Mouse (Mus musculus) forebrain, embryonic 12.5 days (tissue): ENCODE results near the gene Slit1. TPM values are rescaled to one million over a fixed set of nuclear protein-coding genes. Genes with fewer than 3 reads are reported as not detected.

Source experiments
- ATAC-seq: fragments of 200-750 bp; cut with Nextera tagmentation; 2 replicates; pipeline ENCODE4 v1.8.0; 2017; ENCODE audit warnings: moderate TSS enrichment; ENCODE audit not compliant: low FRiP score
- H3K27ac ChIP-seq: fragments of 300-500 bp; sonication (generic); 2 replicates; pipeline ENCODE4 v1.5.1; 2016; ENCODE audit warnings: mild to moderate bottlenecking
- H3K27me3 ChIP-seq: fragments of 300-500 bp; sonication (generic); 2 replicates; pipeline ENCODE4 v1.6.1; 2016; ENCODE audit warnings: mild to moderate bottlenecking
- H3K36me3 ChIP-seq: fragments of 300-500 bp; sonication (generic); replicated peaks from 2 replicates; pipeline ENCODE4 v1.6.1; 2016; ENCODE audit warnings: mild to moderate bottlenecking
- H3K4me1 ChIP-seq: fragments of 300-500 bp; sonication (generic); 2 replicates; pipeline ENCODE4 v1.6.1; 2016
- H3K4me2 ChIP-seq: fragments of 300-500 bp; sonication (generic); 2 replicates; pipeline ENCODE4 v1.6.1; 2016; ENCODE audit warnings: mild to moderate bottlenecking, moderate library complexity
- H3K4me3 ChIP-seq: fragments of 300-500 bp; sonication (generic); replicated peaks from 2 replicates; pipeline ENCODE4 v1.5.1; 2016; ENCODE audit warnings: mild to moderate bottlenecking
- H3K9ac ChIP-seq: fragments of 300-500 bp; sonication (generic); 2 replicates; pipeline ENCODE4 v1.6.1; 2016; ENCODE audit warnings: mild to moderate bottlenecking
- H3K9me3 ChIP-seq: fragments of 300-500 bp; sonication (generic); 2 replicates; pipeline ENCODE4 v1.6.1; 2016
- WGBS: fragments of 180-500 bp; shearing (Covaris S2); methylation state at CpG from one replicate; pipeline ENCODE4 v1.1.7; 2016; 5-methylcytosine and 5-hydroxymethylcytosine counted together
- polyA plus RNA-seq: library from polyadenylated mRNA; unstranded; fragments of >200 nt; fragmentation: Nextera tagmentation; extraction: Ambion mirVana; gene quantifications from 2 replicates; pipeline ENCODE4 v1.2.1, GENCODE M21; 2016

The Slit1 gene
- polyA plus RNA-seq, 1 experiment from 2014 or later = 11.0 TPM

- H3K9me3 ChIP-seq = no peaks in the 10 kb centered on the region
- 28% methylated on average over 9 of the region's 9 CpGs for WGBS
- no peak overlapping the region for H3K4me3 ChIP-seq
- H3K4me1 ChIP-seq = peaks cover 73% of the 10 kb centered on the region
- H3K36me3 ChIP-seq = no peaks in the 10 kb centered on the region
- no peak overlapping the region for H3K4me2 ChIP-seq
- peak; percentile 76 for ATAC-seq
- H3K27ac ChIP-seq = peak overlapping the region; percentile 83
- H3K27me3 ChIP-seq = 0 out of 2 replicates have a peak, but pooled peaks cover 12% of the 10 kb centered on the region
- H3K9ac ChIP-seq = no peak overlapping the region
These were observed 46.2 kb downstream of the Slit1 start for GRCm38 (mm10) chr19:41697111-41697806.

- no peaks in the 10 kb centered on the region for H3K9me3 ChIP-seq
- no peak overlapping the region for H3K27ac ChIP-seq
- no peak overlapping the region for H3K4me2 ChIP-seq
- WGBS = 92% methylated on average over 9 of the region's 9 CpGs
- H3K9ac ChIP-seq = no peak overlapping the region
- H3K27me3 ChIP-seq = 0 out of 2 replicates have a peak, but pooled peaks cover 12% of the 10 kb centered on the region
- H3K4me1 ChIP-seq = peaks cover 73% of the 10 kb centered on the region
- no peaks in the 10 kb centered on the region for H3K36me3 ChIP-seq
- ATAC-seq = no peak
- H3K4me3 ChIP-seq = no peak overlapping the region
These were observed 47.0 kb downstream of the Slit1 start for GRCm38 (mm10) chr19:41696443-41696842.

DNA sequence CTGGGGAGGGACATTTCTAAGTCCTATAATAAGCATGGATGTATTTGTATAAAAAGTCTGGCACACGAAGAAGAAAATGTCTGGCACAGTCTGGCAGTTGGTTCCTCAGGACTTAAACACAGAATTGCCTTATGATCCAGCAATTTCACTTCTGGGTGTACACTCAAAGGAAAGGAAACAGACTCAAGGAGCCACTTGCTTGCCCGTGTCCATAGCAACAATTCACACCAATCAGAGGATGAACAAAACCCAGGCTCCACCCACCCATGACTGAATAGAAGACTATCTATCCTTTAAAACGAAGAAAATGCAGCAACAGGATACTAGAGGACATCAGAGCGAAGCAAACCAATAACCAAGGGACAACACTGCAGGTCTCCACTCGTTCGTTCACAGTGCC, 48.4 kb downstream of the Slit1 start:
- WGBS = 73% methylated on average over 6 of the region's 6 CpGs
- H3K4me3 ChIP-seq = no peak overlapping the region
- ATAC-seq = no peak
- no peaks in the 10 kb centered on the region for H3K36me3 ChIP-seq
- peaks cover 74% of the 10 kb centered on the region for H3K4me1 ChIP-seq
- no peak overlapping the region for H3K4me2 ChIP-seq
- H3K9me3 ChIP-seq = no peaks in the 10 kb centered on the region
- no peak overlapping the region for H3K27ac ChIP-seq
- H3K9ac ChIP-seq = no peak overlapping the region
- H3K27me3 ChIP-seq = 0 out of 2 replicates have a peak, but pooled peaks cover 7% of the 10 kb centered on the region

DNA sequence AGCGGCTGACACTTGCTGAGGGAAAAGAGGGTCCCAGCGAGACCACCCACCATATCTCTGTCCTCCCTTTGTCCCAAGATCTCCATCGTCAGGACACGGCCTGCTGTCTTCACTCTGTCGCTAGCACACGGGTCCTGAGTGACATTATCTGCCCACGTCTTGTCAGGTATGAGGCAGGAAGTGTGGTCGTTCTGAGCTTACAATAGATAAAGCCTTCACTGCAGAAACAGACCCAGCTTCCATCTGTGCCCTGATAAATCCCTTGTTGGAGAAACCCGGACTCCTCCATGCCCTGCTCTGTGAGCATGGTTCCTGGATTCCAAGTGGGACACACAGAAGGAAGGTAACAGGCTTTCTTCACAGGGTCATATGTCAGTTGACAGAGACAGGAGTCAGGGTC, 48.9 kb downstream of the Slit1 start:
- Histone ChIP-seq H3K9ac (no peak overlapping the region), H3K4me2 (no peak overlapping the region), H3K4me1 (peaks cover 76% of the 10 kb centered on the region), H3K27ac (no peak overlapping the region), H3K27me3 (0 out of 2 replicates have a peak, but pooled peaks cover 7% of the 10 kb centered on the region), H3K36me3 (no peaks in the 10 kb centered on the region), H3K4me3 (no peak overlapping the region), H3K9me3 (no peaks in the 10 kb centered on the region)
- no peak for ATAC-seq
- WGBS = 81% methylated on average over 9 of the region's 9 CpGs

DNA sequence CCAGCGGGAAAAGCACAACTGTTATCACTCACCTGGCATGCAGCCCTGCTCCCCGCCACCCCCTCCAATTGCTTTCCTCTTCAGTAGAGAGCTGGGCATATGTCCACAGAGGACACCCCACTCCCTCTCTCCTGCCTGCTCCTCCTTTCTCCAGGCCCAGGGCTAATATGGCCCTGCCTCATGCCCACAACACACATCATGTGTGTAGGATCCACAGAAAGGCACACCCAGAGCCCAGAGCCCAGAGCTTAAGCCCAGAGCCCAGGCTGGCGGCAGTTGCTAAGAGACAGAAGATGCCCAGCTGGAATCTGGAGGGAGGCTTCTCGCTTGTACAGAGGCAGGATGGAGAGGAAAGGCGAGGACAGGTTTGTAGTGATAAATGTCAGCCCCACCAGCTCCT, 49.7 kb downstream of the Slit1 start:
- Histone ChIP-seq H3K9me3 (no peaks in the 10 kb centered on the region), H3K9ac (no peak overlapping the region), H3K4me2 (no peak overlapping the region), H3K4me1 (peaks cover 76% of the 10 kb centered on the region), H3K27me3 (0 out of 2 replicates have a peak, but pooled peaks cover 7% of the 10 kb centered on the region), H3K36me3 (no peaks in the 10 kb centered on the region), H3K27ac (peak overlapping the region; percentile 57; the same call in 1 of the 2 replicates), H3K4me3 (no peak overlapping the region)
- no peak for ATAC-seq
- 38% methylated on average over 5 of the region's 5 CpGs for WGBS

DNA sequence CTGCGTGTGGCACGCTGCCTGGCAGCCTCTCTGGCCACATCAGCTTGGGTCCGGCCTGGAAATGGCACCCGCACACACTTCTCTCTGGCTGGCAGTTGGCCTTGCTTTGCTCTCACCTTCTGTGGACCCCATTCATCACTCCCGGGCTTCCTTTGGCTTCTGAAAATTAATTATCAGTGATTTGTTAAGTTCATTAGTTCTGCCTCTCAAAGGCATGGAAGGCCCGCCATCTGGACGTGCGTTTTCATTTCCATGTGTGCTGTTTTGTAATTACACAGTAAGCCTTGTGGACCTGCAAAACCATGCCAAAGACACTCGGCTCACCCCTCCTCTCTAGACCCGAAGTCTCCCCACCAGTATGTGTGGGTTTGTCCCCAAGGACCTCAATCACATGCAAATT, 53.4 kb downstream of the Slit1 start:
- Histone ChIP-seq H3K4me3 (no peak overlapping the region), H3K4me2 (no peak overlapping the region), H3K27ac (peak overlapping the region; percentile 16; the same call in 1 of the 2 replicates), H3K27me3 (no peaks in the 10 kb centered on the region), H3K9ac (no peak overlapping the region), H3K4me1 (peaks cover 64% of the 10 kb centered on the region), H3K36me3 (no peaks in the 10 kb centered on the region), H3K9me3 (no peaks in the 10 kb centered on the region)
- peak; percentile 33 for ATAC-seq
- 63% methylated on average over 10 of the region's 10 CpGs for WGBS

GRCm38 (mm10) chr19:41688251-41688650, 55.2 kb downstream of the Slit1 start:
- ATAC-seq = peak; percentile 33; the same call in 1 of the 2 replicates
- Histone ChIP-seq H3K9me3 (no peaks in the 10 kb centered on the region), H3K4me3 (no peak overlapping the region), H3K36me3 (no peaks in the 10 kb centered on the region), H3K4me2 (no peak overlapping the region), H3K27ac (peak overlapping the region; percentile 68), H3K27me3 (no peaks in the 10 kb centered on the region), H3K4me1 (peaks cover 48% of the 10 kb centered on the region), H3K9ac (no peak overlapping the region)
- 32% methylated on average over 13 of the region's 13 CpGs for WGBS

DNA sequence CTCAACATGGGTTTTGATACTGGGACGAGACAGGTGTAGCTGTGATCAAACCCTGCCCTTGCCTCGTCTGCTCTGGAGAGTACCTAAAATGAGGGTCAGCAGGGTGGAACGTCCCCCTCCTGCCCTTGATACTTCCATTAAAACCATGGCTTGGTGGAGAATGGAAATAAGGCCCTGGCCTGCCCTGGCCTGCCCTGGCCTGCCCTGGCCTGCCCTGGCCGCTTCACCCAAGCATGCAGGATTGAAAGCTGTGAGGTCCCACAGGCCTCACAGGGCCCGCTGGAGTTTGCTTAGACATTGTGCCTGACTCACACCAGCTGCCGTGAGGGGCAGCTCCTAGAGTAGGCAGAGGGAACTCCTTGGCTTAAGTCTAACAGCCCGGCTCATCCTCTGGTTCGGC, 55.6 kb downstream of the Slit1 start:
- 69% methylated on average over 8 of the region's 8 CpGs for WGBS
- no peaks in the 10 kb centered on the region for H3K27me3 ChIP-seq
- H3K4me1 ChIP-seq = peaks cover 45% of the 10 kb centered on the region

DNA sequence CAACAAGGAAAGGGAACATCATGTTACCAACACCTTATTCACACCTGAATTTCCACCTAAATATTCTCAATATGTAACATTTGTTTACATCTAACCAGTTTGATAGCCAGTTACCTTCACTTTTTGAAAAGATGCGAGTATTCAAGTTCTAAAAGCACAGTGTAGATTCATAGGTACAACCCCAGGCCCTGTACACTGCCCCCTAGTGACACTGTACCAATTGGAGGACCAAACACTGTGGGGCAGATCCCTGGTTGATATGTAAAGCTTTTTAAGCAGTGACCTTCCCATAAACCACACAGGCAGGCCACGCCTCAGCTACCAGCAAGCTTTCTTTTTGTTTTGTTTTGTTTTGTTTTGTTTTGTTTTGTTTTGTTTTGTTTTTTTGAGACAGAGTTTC, 57.3 kb downstream of the Slit1 start:
- no peaks in the 10 kb centered on the region for H3K36me3 ChIP-seq
- H3K4me1 ChIP-seq = peaks cover 47% of the 10 kb centered on the region
- ATAC-seq = no peak
- 87% methylated on average over 2 of the region's 2 CpGs for WGBS
- no peak overlapping the region for H3K4me2 ChIP-seq
- H3K9me3 ChIP-seq = no peaks in the 10 kb centered on the region
- H3K27ac ChIP-seq = no peak overlapping the region
- no peaks in the 10 kb centered on the region for H3K27me3 ChIP-seq
- no peak overlapping the region for H3K4me3 ChIP-seq
- no peak overlapping the region for H3K9ac ChIP-seq

More for the DNA sequence above, 55.6 kb downstream of the Slit1 start:
- Histone ChIP-seq H3K27ac (peak overlapping the region; percentile 68), H3K4me3 (no peak overlapping the region), H3K9me3 (no peaks in the 10 kb centered on the region), H3K4me2 (no peak overlapping the region), H3K9ac (no peak overlapping the region), H3K36me3 (no peaks in the 10 kb centered on the region)
- no peak for ATAC-seq

GRCm38 (mm10) chr19:41685453-41686086, 57.9 kb downstream of the Slit1 start:
- Histone ChIP-seq H3K4me3 (no peak overlapping the region), H3K36me3 (no peaks in the 10 kb centered on the region), H3K9ac (no peak overlapping the region), H3K9me3 (no peaks in the 10 kb centered on the region), H3K4me2 (no peak overlapping the region), H3K27me3 (no peaks in the 10 kb centered on the region), H3K4me1 (peaks cover 44% of the 10 kb centered on the region), H3K27ac (no peak overlapping the region)
- no peak for ATAC-seq
- WGBS = 77% methylated on average over 13 of the region's 13 CpGs

- WGBS = 68% methylated on average over 1 of the region's 1 CpGs
These were observed 58.6 kb downstream of the Slit1 start for GRCm38 (mm10) chr19:41684874-41685273.

DNA sequence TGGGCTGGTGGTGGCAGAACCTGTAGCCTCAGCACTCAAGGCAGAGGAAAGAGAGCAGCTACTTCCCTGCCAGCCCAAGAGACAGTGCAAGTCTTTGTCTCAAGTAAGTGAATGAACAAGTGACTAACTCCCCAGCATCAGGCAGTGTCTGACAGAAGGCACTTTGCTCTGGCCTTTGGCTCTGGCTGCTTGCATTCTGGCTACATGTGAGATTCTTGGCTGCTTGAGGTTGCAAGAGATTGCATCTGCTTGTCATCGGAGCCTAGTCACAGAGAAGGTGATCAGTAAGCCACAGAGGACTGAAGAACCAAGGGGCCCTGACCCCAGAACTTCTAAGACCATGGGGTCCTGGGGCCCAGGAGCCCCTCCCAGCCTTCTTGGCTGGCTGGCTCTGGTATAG, 59.5 kb downstream of the Slit1 start:
- Histone ChIP-seq H3K36me3 (no peaks in the 10 kb centered on the region), H3K4me1 (peaks cover 39% of the 10 kb centered on the region), H3K9me3 (no peaks in the 10 kb centered on the region), H3K4me2 (no peak overlapping the region), H3K4me3 (no peak overlapping the region), H3K27me3 (no peaks in the 10 kb centered on the region), H3K27ac (no peak overlapping the region), H3K9ac (no peak overlapping the region)
- 89% methylated on average over 1 of the region's 1 CpGs for WGBS
- no peak for ATAC-seq

More at GRCm38 (mm10) chr19:41684874-41685273, 58.6 kb downstream of the Slit1 start:
- no peak for ATAC-seq
- no peak overlapping the region for H3K27ac ChIP-seq
- no peaks in the 10 kb centered on the region for H3K9me3 ChIP-seq
- no peaks in the 10 kb centered on the region for H3K27me3 ChIP-seq
- peaks cover 39% of the 10 kb centered on the region for H3K4me1 ChIP-seq
- H3K4me3 ChIP-seq = no peak overlapping the region
- H3K36me3 ChIP-seq = no peaks in the 10 kb centered on the region
- no peak overlapping the region for H3K9ac ChIP-seq
- no peak overlapping the region for H3K4me2 ChIP-seq
